Mouse (Mus musculus): ENCODE data around the gene Sgip1.

DNA sequence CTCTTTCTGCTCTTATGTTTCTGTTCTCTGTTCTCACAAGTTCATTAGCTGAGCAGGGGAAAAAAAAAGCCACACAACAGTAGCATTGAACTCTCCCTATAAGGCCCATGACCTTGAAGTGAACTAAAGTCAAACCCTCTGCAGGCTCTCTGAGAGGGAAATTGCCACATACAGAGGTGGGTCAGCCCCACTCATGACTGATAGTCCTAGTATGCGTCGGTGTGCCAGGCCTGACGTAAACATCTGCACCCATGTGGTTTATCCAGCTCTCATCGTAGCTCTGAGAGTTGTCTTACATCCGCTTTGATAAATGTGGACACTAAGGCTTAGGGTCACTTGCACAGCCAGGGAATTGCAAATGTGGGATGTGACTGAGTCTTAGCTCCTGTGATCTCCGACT lies 38.8 kb downstream of the Sgip1 start:
- no peak for TF ChIP-seq CTCF (IDR thresholded peaks at IDR 0.05; ENCODE audit: borderline replicate concordance, control insufficient read depth, extremely low read depth, insufficient read depth, low read length, poor library complexity)
- no peak for TF ChIP-seq POLR2A (IDR thresholded peaks at IDR 0.05; ENCODE audit: control insufficient read depth, extremely low read depth, insufficient read depth, low read length, poor library complexity)
